Mouse (Mus musculus) stomach, postnatal 0 days (tissue): ENCODE data around the gene Stac3. TPM values are rescaled to one million over a fixed set of nuclear protein-coding genes. Genes with fewer than 3 reads are reported as not detected.

ENCODE experiments used
- ATAC-seq: fragments of 200-750 bp; cut with Nextera tagmentation; 2 replicates; pipeline ENCODE4 v1.8.0; 2017; ENCODE audit not compliant: low FRiP score, low TSS enrichment
- DNase-seq: peaks from one replicate; pipeline ENCODE4 v3.0.0-alpha.2; 2016; ENCODE audit warnings: low spot score
- H3K27ac ChIP-seq: fragments of 300-500 bp; sonication (generic); replicated peaks from 2 replicates; pipeline ENCODE4 v1.5.1; 2014; ENCODE audit warnings: mild to moderate bottlenecking, control low read depth
- H3K27me3 ChIP-seq: fragments of 300-500 bp; sonication (generic); 2 replicates; pipeline ENCODE4 v1.6.1; 2014; ENCODE audit warnings: low read length; ENCODE audit not compliant: control insufficient read depth, insufficient read depth
- H3K36me3 ChIP-seq: fragments of 300-500 bp; sonication (generic); 2 replicates; pipeline ENCODE4 v1.6.1; 2014; ENCODE audit warnings: low read length, mixed read lengths; ENCODE audit not compliant: control insufficient read depth, insufficient read depth
- H3K4me1 ChIP-seq: fragments of 300-500 bp; sonication (generic); replicated peaks from 2 replicates; pipeline ENCODE4 v1.6.1; 2014; ENCODE audit warnings: antibody characterized with exemption; ENCODE audit not compliant: control insufficient read depth, insufficient read depth
- H3K4me2 ChIP-seq: fragments of 300-500 bp; sonication (generic); replicated peaks from 2 replicates; pipeline ENCODE4 v1.6.1; 2014; ENCODE audit warnings: low read depth, mild to moderate bottlenecking, control low read depth, moderate library complexity
- H3K4me3 ChIP-seq: fragments of 300-500 bp; sonication (generic); 2 replicates; pipeline ENCODE4 v1.5.1; 2014; ENCODE audit warnings: low read depth, low read length, control low read depth
- H3K9ac ChIP-seq: fragments of 300-500 bp; sonication (generic); 2 replicates; pipeline ENCODE4 v1.6.1; 2014; ENCODE audit warnings: mild to moderate bottlenecking, low read length, control low read depth, mixed read lengths
- H3K9me3 ChIP-seq: fragments of 300-500 bp; sonication (generic); 2 replicates; pipeline ENCODE4 v1.6.1; 2016; ENCODE audit warnings: low read length; ENCODE audit not compliant: control insufficient read depth
- CTCF ChIP-seq: IDR thresholded peaks from 2 replicates; pipeline ENCODE4 v1.5.1; 2016; ENCODE audit warnings: antibody characterized with exemption, low read depth, mild to moderate bottlenecking, moderate library complexity
- EP300 ChIP-seq: optimal IDR thresholded peaks from 2 replicates; pipeline ENCODE3; 2016; ENCODE audit warnings: antibody characterized with exemption
- whole genome bisulfite sequencing: fragments of 180-500 bp; shearing (Covaris S2); extraction: QIAGEN DNeasy Blood & Tissue Kit; methylation state at CpG from one replicate; pipeline ENCODE4 v1.1.7; 2014; 5-methylcytosine and 5-hydroxymethylcytosine counted together
- polyA plus RNA-seq: library from polyadenylated mRNA; unstranded; fragments of >200 nt; fragmentation: Nextera tagmentation; extraction: Ambion mirVana; gene quantifications from 2 replicates; pipeline ENCODE4 v1.2.1, GENCODE M21; 2015

The Stac3 gene
- polyA plus RNA-seq, 1 experiment from 2014 or later: 0.23 TPM

DNA sequence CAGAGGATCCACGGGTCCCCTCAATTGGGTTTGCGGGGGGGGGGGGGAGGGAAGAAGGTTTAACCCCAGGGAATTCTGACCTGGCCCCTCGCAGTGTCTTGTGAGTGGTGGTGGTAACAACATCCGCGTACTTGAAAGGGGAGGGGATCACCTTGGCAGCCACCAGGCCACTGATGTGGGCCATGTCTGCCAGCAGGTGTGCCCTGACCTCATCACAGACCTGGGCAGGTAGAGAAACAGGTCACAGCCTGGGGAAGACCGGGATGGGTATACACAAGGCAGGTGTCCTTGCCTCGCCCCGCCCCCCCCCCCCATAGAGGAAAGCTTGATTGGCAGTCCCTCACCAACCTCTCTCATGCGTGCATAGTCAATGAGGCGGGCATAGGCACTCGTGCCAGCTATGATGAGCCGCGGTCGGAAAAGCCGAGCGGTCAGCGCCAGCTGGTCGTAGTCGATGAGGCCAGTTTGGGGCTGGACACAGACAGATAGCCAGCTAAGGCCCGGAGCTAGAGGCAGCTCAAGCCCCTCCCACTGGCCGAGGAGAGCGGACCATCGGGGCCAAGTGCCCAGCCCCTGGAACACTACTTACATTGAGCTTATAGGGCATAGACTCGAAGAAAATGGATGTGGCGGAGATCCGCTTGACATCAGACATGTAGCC, 17.7 kb downstream of the Stac3 start:
- Histone ChIP-seq H3K36me3 (peaks cover 10% of the 10 kb centered on the region; the same call in 1 of the 2 replicates), H3K4me1 (peaks cover 14% of the 10 kb centered on the region), H3K4me2 (no peak overlapping the region), H3K9ac (no peak overlapping the region), H3K27ac (no peak overlapping the region), H3K4me3 (no peak overlapping the region), H3K9me3 (no peaks in the 10 kb centered on the region), H3K27me3 (no peaks in the 10 kb centered on the region)
- TF ChIP-seq EP300: no peak
- TF ChIP-seq CTCF: no peak
- DNase-seq (no peak), ATAC-seq (no peak)
- 89% methylated on average over 26 of the region's 26 CpGs for WGBS

- Histone ChIP-seq H3K9ac (no peak overlapping the region), H3K9me3 (no peaks in the 10 kb centered on the region), H3K36me3 (peaks cover 10% of the 10 kb centered on the region; the same call in 1 of the 2 replicates), H3K27me3 (no peaks in the 10 kb centered on the region; the same call in 1 of the 2 replicates), H3K4me2 (no peak overlapping the region), H3K4me3 (no peak overlapping the region), H3K27ac (no peak overlapping the region), H3K4me1 (peaks cover 14% of the 10 kb centered on the region)
- no peak for TF ChIP-seq CTCF
- ATAC-seq (no peak), DNase-seq (no peak)
- 89% methylated on average over 37 of the region's 37 CpGs for WGBS
These were observed 18.6 kb downstream of the Stac3 start for GRCm38 (mm10) chr10:127519903-127520713.

- TF ChIP-seq EP300 (no peak), CTCF (no peak)
- Histone ChIP-seq H3K4me1 (peaks cover 14% of the 10 kb centered on the region), H3K27ac (no peak overlapping the region), H3K4me3 (peak overlapping the region; percentile 57), H3K9me3 (no peaks in the 10 kb centered on the region), H3K4me2 (peak overlapping the region; percentile 95), H3K27me3 (peaks cover 5% of the 10 kb centered on the region; the same call in 1 of the 2 replicates), H3K36me3 (peaks cover 10% of the 10 kb centered on the region; the same call in 1 of the 2 replicates), H3K9ac (no peak overlapping the region)
- no peak for ATAC-seq
- no peak for DNase-seq
- WGBS: 75% methylated on average over 20 of the region's 20 CpGs
These were observed 19.4 kb downstream of the Stac3 start for GRCm38 (mm10) chr10:127520714-127521357.

DNA sequence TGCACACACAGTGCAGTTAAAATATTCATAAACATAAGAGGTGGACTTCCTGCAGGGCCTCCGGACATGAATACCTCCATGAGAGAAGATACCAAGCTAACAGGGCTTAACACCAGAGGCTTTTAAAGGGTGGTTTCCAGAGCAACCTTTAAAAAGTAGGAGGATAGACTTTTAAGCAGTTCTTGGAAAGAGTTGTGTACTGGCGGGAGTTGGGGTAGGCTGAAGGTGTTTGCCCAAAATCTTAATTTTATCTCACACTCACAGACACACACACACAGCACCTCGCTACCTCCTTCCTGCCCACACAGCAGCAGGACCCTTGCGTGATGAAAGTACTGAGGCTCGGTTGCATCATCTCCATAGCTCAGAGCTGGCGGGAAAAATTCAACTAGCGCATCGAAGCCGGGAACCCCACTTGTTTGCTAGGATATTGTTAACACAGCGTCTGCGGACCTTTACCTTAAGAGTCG, 20.2 kb downstream of the Stac3 start:
- Histone ChIP-seq H3K27me3 (peaks cover 7% of the 10 kb centered on the region; the same call in 1 of the 2 replicates), H3K27ac (no peak overlapping the region), H3K36me3 (peaks cover 10% of the 10 kb centered on the region; the same call in 1 of the 2 replicates), H3K4me1 (peaks cover 12% of the 10 kb centered on the region), H3K9me3 (no peaks in the 10 kb centered on the region), H3K9ac (peak overlapping the region; percentile 64), H3K4me3 (peak overlapping the region; percentile 57), H3K4me2 (peak overlapping the region; percentile 95)
- ATAC-seq (peak; percentile 6; the same call in 1 of the 2 replicates), DNase-seq (no peak)
- TF ChIP-seq CTCF: no peak
- no peak for TF ChIP-seq EP300
- WGBS: 5% methylated on average over 12 of the region's 12 CpGs

- Histone ChIP-seq H3K9ac (peak within 1 kb of the TSS; percentile 64), H3K27me3 (peaks cover 10% of the 10 kb centered on the region; the same call in 1 of the 2 replicates), H3K4me3 (peak within 1 kb of the TSS; percentile 57), H3K4me2 (peak within 1 kb of the TSS; percentile 95), H3K9me3 (no peaks in the 10 kb centered on the region), H3K27ac (no peak within 1 kb of the TSS), H3K36me3 (peaks cover 10% of the 10 kb centered on the region; the same call in 1 of the 2 replicates), H3K4me1 (peaks cover 7% of the 10 kb centered on the region; the same call in 1 of the 2 replicates)
- under 1% methylated on average over 21 of the region's 21 CpGs for WGBS
- ATAC-seq: peak; percentile 25; the same call in 1 of the 2 replicates
- DNase-seq: peak; percentile 82
- TF ChIP-seq EP300 (no peak), CTCF (0 out of 2 replicates have a peak, but pooled peaks have one; percentile 1)
These were observed 20.6 kb downstream of the Stac3 start, which contains the start of gene Shmt2 for GRCm38 (mm10) chr10:127522088-127522581. Gene Shmt2, minus strand, starts transcription at chr10:127522444.
